Mouse (Mus musculus): ENCODE results near the gene C330021F23Rik. TPM values are rescaled to one million over a fixed set of nuclear protein-coding genes. Genes with fewer than 3 reads are reported as not detected.
"Not testable (repeated sequence)": the region's sequence is repeated elsewhere in the genome, so short reads cannot be mapped to it uniquely, and the experiment has no call there.

Gene C330021F23Rik
- total RNA-seq (2015; ENCODE audit: low replicate concordance) (not detected in 2 replicates), total RNA-seq (2017; ENCODE audit: low replicate concordance) (not detected in 2 replicates)

- ATAC-seq (replicated peaks; ENCODE audit: low FRiP score, poor library complexity, severe bottlenecking): no peak
Measured at GRCm38 (mm10) chr8:3567641-3568371, at the start of gene C330021F23Rik. C330021F23Rik (plus strand) TSS chr8:3567990.

- peak; percentile 95 for ATAC-seq (replicated peaks; ENCODE audit: low FRiP score, poor library complexity, severe bottlenecking)
Measured at GRCm38 (mm10) chr8:3522007-3522697, 45.6 kb upstream of the C330021F23Rik start.

GRCm38 (mm10) chr8:3530816-3531215 lies 37.0 kb upstream of the C330021F23Rik start:
- no peak for ATAC-seq (replicated peaks; ENCODE audit: low FRiP score, poor library complexity, severe bottlenecking)

- no peak for ATAC-seq (replicated peaks; ENCODE audit: low FRiP score, poor library complexity, severe bottlenecking)
Measured at GRCm38 (mm10) chr8:3531936-3532335, 35.9 kb upstream of the C330021F23Rik start.

GRCm38 (mm10) chr8:3536053-3536841 lies 31.5 kb upstream of the C330021F23Rik start:
- peak; percentile 90 for ATAC-seq (replicated peaks; ENCODE audit: low FRiP score, poor library complexity, severe bottlenecking)

GRCm38 (mm10) chr8:3536940-3537339 lies 30.9 kb upstream of the C330021F23Rik start:
- ATAC-seq (replicated peaks; ENCODE audit: low FRiP score, poor library complexity, severe bottlenecking): no peak

GRCm38 (mm10) chr8:3537666-3538065 lies 30.1 kb upstream of the C330021F23Rik start:
- no peak for ATAC-seq (replicated peaks; ENCODE audit: low FRiP score, poor library complexity, severe bottlenecking)

- ATAC-seq (replicated peaks; ENCODE audit: low FRiP score, poor library complexity, severe bottlenecking): no peak
Measured at GRCm38 (mm10) chr8:3539146-3539545, 28.6 kb upstream of the C330021F23Rik start.

GRCm38 (mm10) chr8:3540076-3540475 lies 27.7 kb upstream of the C330021F23Rik start:
- ATAC-seq (replicated peaks; ENCODE audit: low FRiP score, poor library complexity, severe bottlenecking): no peak

- ATAC-seq (replicated peaks; ENCODE audit: low FRiP score, poor library complexity, severe bottlenecking): no peak
Measured at GRCm38 (mm10) chr8:3546511-3546910, 21.3 kb upstream of the C330021F23Rik start.

GRCm38 (mm10) chr8:3552240-3552639 lies 15.6 kb upstream of the C330021F23Rik start:
- ATAC-seq (replicated peaks; ENCODE audit: low FRiP score, poor library complexity, severe bottlenecking): no peak

GRCm38 (mm10) chr8:3556114-3556513 lies 11.7 kb upstream of the C330021F23Rik start:
- ATAC-seq (replicated peaks; ENCODE audit: low FRiP score, poor library complexity, severe bottlenecking): peak; percentile 79

- ATAC-seq (replicated peaks; ENCODE audit: low FRiP score, poor library complexity, severe bottlenecking): no peak
Measured at GRCm38 (mm10) chr8:3568378-3568777, 588 bp downstream of the C330021F23Rik start.

- ATAC-seq (replicated peaks; ENCODE audit: low FRiP score, poor library complexity, severe bottlenecking): no peak
Measured at GRCm38 (mm10) chr8:3569784-3570183, 2.0 kb downstream of the C330021F23Rik start.

GRCm38 (mm10) chr8:3574546-3574945 lies 6.8 kb downstream of the C330021F23Rik start:
- ATAC-seq (replicated peaks; ENCODE audit: low FRiP score, poor library complexity, severe bottlenecking): no peak

- ATAC-seq (replicated peaks; ENCODE audit: low FRiP score, poor library complexity, severe bottlenecking): no peak
Measured at GRCm38 (mm10) chr8:3576211-3576960, 8.6 kb downstream of the C330021F23Rik start.

- ATAC-seq (replicated peaks; ENCODE audit: low FRiP score, poor library complexity, severe bottlenecking): 0 out of 2 replicates have a peak, but pooled peaks have one; percentile 27
Measured at GRCm38 (mm10) chr8:3579390-3580364, 11.9 kb downstream of the C330021F23Rik start.

- ATAC-seq (replicated peaks; ENCODE audit: low FRiP score, poor library complexity, severe bottlenecking): not testable (repeated sequence)
Measured at GRCm38 (mm10) chr8:3581961-3582360, 14.2 kb downstream of the C330021F23Rik start.
